Mouse (Mus musculus) hindlimb bud, embryonic 11.5 days (tissue): ENCODE results near the gene Kcnq2.

Experiments
- DNase-seq: peaks from one replicate; pipeline ENCODE4 v3.0.0-alpha.2; 2012; ENCODE audit warnings: low read depth, low spot score; ENCODE audit errors: extremely low spot score

The Kcnq2 gene

GRCm38 (mm10) chr2:181113762-181114361, 21.2 kb downstream of the Kcnq2 start:
- no peak for DNase-seq

- no peak for DNase-seq
These were observed 23.4 kb downstream of the Kcnq2 start for GRCm38 (mm10) chr2:181111665-181112064.

- DNase-seq, result no peak
These were observed 31.0 kb downstream of the Kcnq2 start for GRCm38 (mm10) chr2:181104111-181104510.

DNA sequence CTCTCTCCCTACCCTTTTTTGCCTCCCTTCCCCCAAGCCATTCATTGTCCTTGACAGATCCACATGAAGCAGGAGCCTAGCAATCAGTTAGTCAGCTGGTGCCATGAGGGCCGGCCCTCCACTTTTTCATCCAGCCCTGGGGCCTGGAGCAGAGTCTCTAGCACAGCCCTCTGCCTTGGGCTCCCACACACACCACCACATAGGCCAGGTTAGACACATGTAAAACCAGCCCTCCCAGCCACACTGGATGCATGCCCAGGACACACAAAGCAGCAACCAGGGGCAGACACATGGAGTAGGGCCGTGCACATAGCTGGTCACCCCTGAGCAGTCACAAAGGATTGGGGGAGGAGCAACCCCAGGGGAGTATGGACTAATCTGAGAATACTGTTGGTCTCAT, 32.9 kb downstream of the Kcnq2 start:
- no peak for DNase-seq

GRCm38 (mm10) chr2:181101626-181102025, 33.5 kb downstream of the Kcnq2 start:
- no peak for DNase-seq

GRCm38 (mm10) chr2:181100087-181100486, 35.0 kb downstream of the Kcnq2 start:
- DNase-seq, result no peak

DNA sequence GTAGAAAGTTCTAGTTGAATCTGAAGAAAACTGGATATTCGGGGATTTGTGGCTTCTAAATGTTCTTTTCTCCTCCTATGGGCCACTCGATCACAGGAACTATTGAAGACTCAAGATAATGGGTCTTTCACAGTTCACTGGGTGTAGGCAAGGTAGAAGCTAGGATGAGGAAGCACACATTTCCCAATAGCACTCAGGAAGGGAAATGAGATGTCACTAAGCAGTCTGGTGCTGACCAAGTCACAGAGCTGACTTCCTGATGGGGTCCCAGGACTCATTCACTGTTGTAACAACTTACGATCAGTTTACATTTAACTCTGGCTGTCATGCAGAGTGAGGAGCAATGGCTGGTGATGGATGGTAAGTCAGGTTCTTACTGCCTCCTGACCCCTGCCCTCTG, 45.0 kb downstream of the Kcnq2 start:
- DNase-seq, result no peak

DNA sequence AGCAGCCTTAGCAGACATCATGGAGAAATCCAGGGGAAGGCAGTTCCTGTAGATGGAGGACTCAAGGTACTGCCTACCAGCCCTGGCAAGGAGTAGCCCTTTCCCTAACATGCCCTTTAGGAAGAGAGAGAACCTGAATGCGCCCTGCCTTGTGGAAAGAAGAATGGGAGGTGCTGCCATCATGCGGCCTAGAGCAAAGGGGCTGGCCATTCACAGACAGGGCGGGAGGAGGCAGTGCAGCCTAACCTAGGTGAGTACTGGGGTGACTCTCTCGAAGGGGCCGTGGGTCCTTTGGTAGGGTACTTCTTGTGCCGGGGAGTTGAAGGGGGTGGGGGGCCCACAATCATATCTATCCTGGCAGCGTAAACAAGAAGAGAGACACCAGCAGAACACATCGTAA, 50.1 kb downstream of the Kcnq2 start:
- DNase-seq, result no peak

GRCm38 (mm10) chr2:181083945-181084344, 51.2 kb downstream of the Kcnq2 start:
- no peak for DNase-seq

DNA sequence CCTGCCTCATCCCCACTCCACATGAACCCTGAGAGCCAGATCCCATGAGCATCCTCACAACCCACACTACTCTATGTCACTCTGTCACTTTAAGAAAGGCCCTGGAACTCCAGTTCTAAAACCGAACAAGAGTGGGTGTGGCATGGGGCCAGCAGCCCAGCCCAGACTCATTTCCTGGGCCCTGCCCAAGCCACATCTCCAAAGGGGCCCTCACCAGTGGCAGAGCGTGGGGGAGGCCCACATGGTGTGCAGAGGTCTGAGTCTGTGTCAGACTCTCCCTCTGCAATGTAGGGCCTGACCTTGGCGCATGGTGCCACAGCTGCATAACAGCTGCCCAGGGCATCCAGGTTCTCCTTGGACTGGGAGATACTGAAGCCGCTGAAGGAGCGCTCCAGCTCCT, 54.2 kb downstream of the Kcnq2 start:
- DNase-seq, result no peak

GRCm38 (mm10) chr2:181079518-181079917, 55.6 kb downstream of the Kcnq2 start:
- no peak for DNase-seq

DNA sequence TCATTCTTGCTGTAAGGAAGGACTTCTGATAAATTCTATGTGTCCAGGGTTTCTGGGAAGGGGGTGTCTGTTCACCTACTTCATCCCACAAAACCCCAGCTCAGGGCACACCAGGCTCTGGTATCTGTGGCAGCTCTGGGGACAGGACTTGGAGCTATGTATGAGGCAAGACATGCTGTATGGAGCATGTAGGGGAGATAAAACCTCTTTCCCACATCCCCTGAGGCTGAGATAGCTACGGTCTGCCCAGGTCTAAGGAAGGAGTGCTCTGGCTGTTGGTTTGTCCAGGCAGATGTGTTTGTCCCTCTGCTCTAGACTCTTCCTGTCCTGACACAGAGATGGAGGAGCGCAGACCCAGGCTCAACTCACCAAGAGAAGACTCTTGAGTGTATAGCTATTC, 56.2 kb downstream of the Kcnq2 start:
- DNase-seq, result no peak

GRCm38 (mm10) chr2:181075501-181075900, 59.6 kb downstream of the Kcnq2 start:
- no peak for DNase-seq

- no peak for DNase-seq
These were observed 62.7 kb downstream of the Kcnq2 start for GRCm38 (mm10) chr2:181072403-181072714.

- peak; percentile 80 for DNase-seq
These were observed 63.2 kb downstream of the Kcnq2 start for GRCm38 (mm10) chr2:181071706-181072402.

DNA sequence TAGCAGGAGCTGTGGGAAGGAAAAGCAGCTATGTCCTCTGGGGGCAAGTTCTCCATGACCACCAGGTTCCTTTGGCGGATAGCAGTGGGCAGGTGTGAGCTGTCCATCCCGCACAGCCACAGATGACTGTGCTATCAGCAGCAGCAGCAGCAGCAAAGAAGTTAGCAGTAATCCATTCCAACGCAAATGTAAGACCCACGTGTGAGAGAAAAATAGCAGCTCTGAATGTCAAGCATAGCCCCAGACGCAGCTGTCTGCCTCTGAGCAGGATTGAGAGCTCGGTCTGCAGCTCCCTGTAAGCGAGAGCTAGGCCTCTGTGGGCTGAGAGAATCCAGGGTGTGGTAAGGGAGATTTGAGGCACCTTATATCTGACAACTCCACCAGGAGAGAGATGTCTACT, 65.0 kb downstream of the Kcnq2 start:
- no peak for DNase-seq

DNA sequence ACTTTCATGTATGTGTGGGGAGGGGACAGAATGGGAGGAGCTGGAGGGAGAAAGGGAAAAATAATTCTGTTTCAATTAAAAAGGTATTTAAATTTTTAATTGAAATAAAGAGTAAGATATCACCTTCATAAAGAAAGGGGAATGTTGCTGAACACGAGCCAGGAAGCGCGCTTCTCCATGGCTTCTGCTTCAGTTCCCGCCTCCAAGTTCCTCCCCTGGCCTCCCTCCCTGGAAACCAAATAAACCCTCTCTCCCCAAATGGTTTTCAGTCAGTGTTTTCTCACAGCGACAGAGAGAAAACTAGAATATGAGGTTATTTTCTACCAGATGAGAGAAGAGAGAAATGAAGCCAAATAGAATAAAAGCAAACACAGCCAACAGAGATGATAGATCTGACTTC, 66.6 kb downstream of the Kcnq2 start:
- DNase-seq, result no peak

DNA sequence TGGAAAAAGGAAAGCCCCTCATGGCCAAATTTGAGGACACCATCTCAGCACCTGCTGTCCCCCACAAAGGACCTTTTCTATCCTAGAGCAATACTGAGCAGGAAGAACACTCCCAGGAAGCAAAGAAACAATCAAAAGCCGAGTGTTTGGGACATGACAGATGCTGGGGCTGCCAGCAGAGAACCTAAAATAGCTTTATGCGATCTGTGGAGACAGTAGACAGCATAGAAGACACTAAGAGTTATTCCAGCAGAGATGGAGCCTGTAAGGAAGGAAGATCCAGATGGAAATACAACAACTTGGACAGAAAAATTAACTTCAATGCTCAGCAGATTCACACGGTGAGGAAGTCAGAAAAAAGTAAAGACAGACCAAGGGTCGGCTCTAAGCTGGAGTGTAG, 69.3 kb downstream of the Kcnq2 start:
- no peak for DNase-seq

GRCm38 (mm10) chr2:181060127-181060526, 75.0 kb downstream of the Kcnq2 start:
- DNase-seq, result peak; percentile 44

DNA sequence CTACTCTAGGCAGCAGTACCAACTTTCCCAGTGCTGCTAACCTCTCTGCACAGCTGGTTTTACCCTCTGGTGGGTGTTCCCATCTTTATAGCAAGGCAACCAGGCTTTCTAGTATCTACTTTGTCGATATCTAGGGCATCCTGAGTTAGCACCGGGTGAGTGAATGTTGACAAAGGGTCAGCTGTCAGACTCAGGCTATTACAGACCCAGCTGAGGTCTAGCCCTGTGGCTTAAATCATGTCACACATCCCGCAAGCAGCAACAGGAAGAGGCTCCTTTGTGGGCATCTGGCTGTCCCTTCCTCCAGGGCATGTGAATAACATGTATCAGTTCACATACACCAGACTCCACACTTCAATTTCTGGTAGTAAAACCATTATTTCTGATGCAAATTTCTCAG, 76.9 kb downstream of the Kcnq2 start:
- no peak for DNase-seq

GRCm38 (mm10) chr2:181057341-181057740, 77.8 kb downstream of the Kcnq2 start:
- no peak for DNase-seq

GRCm38 (mm10) chr2:181052171-181052570, 82.9 kb downstream of the Kcnq2 start:
- DNase-seq, result no peak

DNA sequence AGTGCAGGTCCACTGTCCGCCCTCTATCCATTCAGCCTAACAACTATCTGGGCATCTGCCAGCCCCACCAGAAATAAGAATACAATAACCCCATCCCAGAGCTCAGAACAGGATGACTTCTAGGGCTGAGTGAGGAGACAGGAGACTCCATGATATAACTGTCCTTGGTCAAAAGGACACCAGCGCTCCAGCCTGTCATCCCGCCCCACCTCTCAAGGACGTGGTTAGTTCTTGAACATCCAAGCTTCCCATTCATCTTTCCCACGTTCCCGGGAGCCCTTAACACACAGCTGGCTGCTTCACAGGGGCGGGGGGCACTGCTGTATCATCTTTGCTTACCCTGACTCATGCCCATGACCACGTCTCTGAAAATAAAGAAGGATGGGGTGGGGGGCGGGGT, 86.1 kb downstream of the Kcnq2 start:
- no peak for DNase-seq
